Mouse (Mus musculus) R1 (cell line): ENCODE results near the gene Pyroxd1.
"Not testable (repeated sequence)": the region's sequence is repeated elsewhere in the genome, so short reads cannot be mapped to it uniquely, and the experiment has no call there.

ENCODE experiments used
- DNase-seq: peaks from one replicate; pipeline ENCODE4 v3.0.0-alpha.2; 2018; ENCODE audit warnings: low read depth, low spot score

Pyroxd1 gene

DNA sequence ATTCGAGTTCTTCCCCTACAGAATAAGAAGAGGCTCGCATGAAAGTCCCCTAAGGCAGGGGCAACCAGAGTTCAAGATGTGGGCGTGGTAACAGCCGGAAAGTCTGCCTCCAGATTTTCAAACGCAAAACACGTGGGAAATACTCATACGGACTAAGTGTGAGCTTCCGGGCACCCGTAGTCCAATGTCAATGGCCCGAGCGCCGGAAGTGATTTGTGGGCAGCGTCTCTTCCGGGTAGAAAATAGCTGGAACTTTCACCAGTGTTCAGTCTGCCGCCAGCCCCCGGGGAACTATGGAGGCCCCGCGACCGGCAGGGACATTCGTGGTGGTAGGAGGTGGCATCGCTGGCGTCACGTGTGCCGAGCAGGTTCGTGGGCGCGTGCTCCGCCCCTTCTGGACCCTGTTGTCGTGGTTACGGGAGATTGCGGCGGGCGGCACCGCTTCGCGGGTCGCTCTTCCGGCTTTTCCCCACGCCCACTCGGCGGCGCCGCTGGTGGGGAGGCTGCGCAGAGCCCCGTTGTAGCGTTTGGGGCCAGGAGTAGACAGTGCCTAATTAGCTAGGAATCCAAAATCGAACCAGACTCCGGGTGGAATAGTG, at the start of gene Pyroxd1:
Gene Pyroxd1, plus strand, starts transcription at position 215 of the 599 bp plus-strand sequence.
- DNase-seq: peak; percentile 97

DNA sequence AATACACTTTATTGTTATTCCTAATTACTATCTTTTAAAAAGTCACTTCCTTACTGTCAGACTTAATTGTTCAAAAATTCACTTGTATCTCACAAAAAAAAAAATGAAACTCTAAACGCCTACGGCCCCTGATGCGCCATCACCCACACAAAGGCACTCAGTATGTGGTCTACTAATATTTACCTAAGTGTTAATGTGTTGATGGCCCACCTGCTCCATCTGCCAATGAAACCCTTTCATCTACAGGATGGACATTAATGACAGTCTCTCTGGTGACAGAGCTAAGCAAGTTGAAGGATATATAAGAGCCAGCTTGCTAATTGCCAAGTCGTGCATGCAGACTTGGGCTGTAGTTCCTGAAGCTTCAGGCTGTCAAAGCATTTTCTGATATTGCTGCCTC, 47.4 kb upstream of the Pyroxd1 start, which contains the start of gene Iapp:
Gene Iapp, plus strand, starts transcription at position 326 of the 400 bp plus-strand sequence.
- DNase-seq: no peak

DNA sequence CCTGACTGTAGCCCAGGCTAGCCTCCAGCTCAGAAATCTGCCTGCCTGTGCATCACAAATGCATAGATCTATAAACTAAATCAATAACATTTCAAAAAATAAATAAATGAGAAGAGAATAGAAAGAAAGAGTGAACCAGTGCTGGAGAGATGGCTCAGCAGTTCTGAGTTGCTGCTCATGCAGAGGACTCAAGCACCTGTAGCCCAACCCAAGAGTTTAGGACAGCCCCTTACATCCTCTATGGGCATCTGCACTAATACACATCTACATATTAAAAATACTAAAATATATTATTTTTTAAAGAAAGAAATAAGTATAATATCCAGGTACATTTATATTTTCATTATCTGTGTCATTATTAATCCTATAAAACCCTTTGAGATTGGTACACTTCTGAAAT, 40.4 kb upstream of the Pyroxd1 start:
- DNase-seq: no peak

GRCm38 (mm10) chr6:142314285-142314684, 31.2 kb upstream of the Pyroxd1 start:
- DNase-seq: no peak

GRCm38 (mm10) chr6:142317106-142317505, 28.3 kb upstream of the Pyroxd1 start:
- no peak for DNase-seq

GRCm38 (mm10) chr6:142322881-142323280, 22.6 kb upstream of the Pyroxd1 start, which contains the start of gene Slco1a5:
Slco1a5 (minus strand) TSS chr6:142322981.
- DNase-seq: no peak

GRCm38 (mm10) chr6:142326598-142326997, 18.9 kb upstream of the Pyroxd1 start:
- no peak for DNase-seq

GRCm38 (mm10) chr6:142329201-142329600, 16.3 kb upstream of the Pyroxd1 start:
- no peak for DNase-seq

- DNase-seq: no peak
These were observed 6.5 kb upstream of the Pyroxd1 start for GRCm38 (mm10) chr6:142338961-142339360.

DNA sequence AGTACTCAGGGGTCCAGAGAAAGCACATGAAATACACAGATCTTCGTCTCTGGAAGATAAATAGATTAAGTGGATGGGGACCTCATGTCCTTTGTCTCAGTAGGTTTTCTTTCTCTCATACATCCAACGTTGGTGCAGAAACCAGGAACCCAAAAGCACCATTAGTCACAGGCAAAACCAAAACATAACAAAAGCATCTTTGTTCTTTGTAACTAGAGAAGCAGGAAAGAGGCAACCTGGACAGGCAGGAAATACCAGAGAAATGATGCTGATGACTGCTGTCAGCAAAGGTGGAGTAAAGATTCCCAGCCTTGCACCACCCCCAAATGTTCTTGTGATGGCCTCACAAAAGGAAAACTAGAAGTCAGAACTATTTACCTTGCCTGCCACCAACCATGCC, 5.9 kb upstream of the Pyroxd1 start:
- DNase-seq: no peak

DNA sequence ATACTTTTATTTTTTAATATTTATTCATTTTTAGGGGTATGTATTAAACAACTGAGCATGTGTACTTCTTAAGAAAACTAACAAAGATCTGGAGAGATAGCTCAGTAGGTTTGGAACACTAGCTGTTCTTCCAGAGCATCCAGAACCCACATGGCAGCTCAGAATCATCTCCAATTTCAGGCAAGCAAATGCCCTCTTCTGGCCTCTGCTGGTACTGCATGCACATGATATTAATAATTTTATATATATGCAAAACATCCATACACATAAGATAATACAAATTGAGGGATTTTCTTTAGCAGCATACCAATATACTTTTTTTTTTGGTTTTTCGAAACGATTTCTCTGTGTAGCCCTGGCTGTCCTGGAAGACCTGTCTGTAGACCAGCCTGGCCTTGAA, 1.9 kb upstream of the Pyroxd1 start:
- peak; percentile 50 for DNase-seq

DNA sequence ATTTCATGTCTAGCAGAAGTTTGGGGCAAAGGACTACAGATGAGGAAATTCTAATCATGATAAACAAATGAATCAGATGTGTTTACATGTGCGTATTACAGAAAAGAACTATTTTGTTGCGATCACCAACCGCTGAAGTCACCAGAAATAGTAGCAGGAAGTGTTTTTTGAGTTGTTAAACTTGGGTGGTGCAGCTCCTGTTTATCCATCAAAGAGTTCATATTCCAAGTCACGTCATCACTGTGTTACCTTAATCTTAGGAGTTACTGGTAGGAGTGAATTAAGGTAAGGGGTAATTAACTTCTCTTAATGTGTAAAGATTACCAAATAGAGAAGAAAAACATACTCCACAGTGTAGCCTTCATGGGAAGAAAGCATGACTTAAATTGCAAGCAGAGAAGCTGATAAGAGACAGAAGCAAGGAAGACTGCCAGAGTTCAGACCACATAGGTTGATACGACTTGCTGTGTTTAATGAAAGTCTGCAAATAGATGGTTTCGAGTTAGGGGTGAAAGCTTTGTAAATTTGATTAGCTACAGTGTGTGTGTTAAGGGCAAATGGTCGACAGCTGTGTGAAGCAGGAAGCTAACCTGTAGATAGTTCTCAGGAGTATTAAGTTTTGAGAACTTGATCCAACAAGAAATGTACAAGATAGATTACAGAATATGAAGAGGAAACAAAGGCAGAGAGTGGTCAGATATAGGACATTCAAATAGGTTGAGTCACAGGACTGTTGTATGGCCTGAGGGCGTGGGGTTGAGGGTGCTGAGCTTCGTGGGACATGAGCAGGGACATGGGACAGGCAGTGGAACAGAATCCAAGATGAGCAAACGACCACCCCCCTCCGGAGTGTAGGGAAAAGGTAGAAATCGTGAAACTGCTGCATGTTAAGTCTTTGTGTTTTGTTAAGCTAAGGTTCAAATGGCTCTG, 992 bp downstream of the Pyroxd1 start:
- DNase-seq: no peak

GRCm38 (mm10) chr6:142347431-142348385, 2.3 kb downstream of the Pyroxd1 start:
- no peak for DNase-seq

GRCm38 (mm10) chr6:142352099-142352498, 6.6 kb downstream of the Pyroxd1 start:
- DNase-seq: not testable (repeated sequence)

DNA sequence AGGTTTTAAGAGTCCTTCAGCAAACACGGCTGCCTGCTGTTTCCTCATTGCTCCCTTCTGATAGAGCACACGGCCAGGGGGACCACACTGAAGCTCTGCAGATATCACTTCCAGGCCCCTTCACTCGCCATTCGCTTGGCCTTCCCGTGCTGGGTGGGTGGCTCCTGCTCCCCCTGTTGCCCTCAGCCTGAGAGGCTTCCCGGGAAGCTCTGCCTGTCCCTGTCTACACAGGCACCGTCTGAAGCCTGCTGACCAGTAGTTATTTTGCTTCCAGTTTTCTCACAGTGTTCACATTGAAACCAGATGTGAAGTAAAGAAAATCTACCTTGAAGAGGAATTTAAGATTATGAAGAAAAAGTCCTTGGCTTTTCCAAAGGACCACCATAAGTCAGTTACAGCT, 11.7 kb downstream of the Pyroxd1 start:
- DNase-seq: no peak

- no peak for DNase-seq
These were observed 16.6 kb downstream of the Pyroxd1 start for GRCm38 (mm10) chr6:142362036-142362435.

GRCm38 (mm10) chr6:142363019-142363576, 17.6 kb downstream of the Pyroxd1 start:
- peak; percentile 27 for DNase-seq

DNA sequence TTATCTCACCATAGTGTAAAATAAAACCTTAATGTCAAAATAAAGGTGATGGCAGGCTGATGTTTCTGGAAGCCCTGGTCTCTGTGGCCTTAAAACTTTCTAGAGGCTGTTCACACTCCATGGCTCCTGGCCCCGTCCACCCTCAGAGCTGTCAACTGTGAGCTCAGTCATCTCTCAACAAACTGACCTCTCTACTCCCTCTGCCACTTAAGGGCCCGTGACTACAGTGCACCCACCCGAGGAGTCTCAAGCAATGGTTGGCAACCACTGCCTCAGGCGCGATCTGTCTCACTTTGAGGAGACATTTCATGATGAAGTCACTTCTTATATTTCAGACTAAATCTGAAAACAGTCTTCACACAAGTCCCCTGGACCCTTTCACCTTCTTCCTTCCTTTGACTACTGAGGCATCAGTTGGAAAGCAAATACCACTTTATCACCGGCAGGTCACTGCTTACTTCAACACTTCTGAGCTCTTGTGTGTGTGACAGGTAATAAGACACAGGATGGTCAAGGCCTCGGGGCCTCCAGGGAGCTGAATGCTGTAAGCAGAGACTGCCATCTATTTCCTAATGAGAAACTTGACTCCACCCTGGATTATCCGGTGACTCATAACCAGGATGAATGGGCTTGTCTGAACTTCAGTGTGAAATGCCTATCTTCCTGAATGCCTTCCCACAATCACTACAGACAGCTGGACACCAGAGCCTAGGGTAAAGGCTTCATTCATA, 20.5 kb downstream of the Pyroxd1 start:
- no peak for DNase-seq

DNA sequence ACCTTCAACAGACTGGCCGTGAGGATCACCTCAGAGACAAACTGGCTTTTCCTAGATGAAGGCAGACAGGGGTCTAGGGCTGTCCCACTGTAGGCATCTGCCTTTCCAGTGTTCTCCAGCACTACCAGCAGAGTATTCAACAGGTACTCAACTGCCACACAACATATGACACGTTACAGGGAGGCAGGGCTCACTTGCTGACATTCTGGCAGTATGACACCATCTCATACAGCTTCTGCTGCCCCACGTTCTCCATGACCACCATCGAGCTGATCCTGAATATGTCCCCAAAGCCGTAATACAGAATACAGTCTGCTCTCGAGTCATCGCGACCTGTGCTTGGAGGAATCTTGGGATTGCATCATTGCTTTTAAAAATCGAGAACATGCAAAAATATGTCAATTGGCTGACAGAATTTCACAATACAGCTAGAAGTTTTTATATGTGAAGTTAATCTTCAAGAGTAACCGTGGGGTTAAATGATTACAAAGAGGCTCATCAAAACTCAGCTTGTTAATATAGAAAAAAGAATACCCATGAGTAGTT, 21.1 kb downstream of the Pyroxd1 start:
- DNase-seq: no peak

- no peak for DNase-seq
These were observed 22.1 kb downstream of the Pyroxd1 start for GRCm38 (mm10) chr6:142367565-142367964.
